Mouse (Mus musculus): Measurements from ENCODE around the gene Pgrmc2.

DNA sequence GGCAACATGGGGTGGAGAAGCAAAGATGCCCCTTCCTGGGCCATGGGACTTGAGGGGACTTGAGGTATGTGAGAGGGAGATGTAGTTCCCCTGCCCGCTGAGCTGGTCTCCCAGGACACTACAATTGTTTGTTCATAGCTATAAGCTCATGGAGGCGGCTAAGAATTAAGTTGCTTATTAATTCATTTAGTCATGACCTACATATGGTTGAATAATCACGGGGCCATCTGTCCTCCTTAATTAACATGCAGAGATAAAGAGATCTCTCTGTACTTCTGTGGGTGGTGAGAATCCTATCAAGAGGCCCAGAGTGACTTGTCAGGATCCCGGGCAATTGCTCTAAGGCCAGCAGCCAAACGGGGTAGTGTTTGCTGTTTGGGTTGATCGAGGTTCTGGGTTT lies 35.0 kb downstream of the Pgrmc2 start:
- TF ChIP-seq CTCF (conservative IDR thresholded peaks at IDR 0.05 in 1 of 2, IDR thresholded peaks at IDR 0.05 in 1 of 2; ENCODE audit: low read depth in 2 of 2, low read length in 2 of 2): no peak
- no peak for TF ChIP-seq PAX5 (IDR thresholded peaks at IDR 0.05; ENCODE audit: low read length)
- TF ChIP-seq E2F4 (IDR thresholded peaks at IDR 0.05; ENCODE audit: insufficient replicate concordance, low read depth, low read length): no peak
- TF ChIP-seq POLR2A (IDR thresholded peaks at IDR 0.05; ENCODE audit: low read depth, low read length): no peak
- TF ChIP-seq MAX (IDR thresholded peaks at IDR 0.05; ENCODE audit: low read length): no peak
- TF ChIP-seq BHLHE40 (IDR thresholded peaks at IDR 0.05; ENCODE audit: low read depth, low read length): no peak
- TF ChIP-seq USF2 (conservative IDR thresholded peaks at IDR 0.05; ENCODE audit: low read depth, low read length): no peak
- TF ChIP-seq CHD2 (IDR thresholded peaks at IDR 0.05; ENCODE audit: low read length): no peak
- no peak for TF ChIP-seq CHD1 (IDR thresholded peaks at IDR 0.05; ENCODE audit: low read depth, low read length)
- no peak for TF ChIP-seq GABPA (IDR thresholded peaks at IDR 0.05; ENCODE audit: insufficient replicate concordance, low read depth, low read length)
- no peak for TF ChIP-seq HCFC1 (IDR thresholded peaks at IDR 0.05; ENCODE audit: low read depth, low read length)
- no peak for TF ChIP-seq EP300 (IDR thresholded peaks at IDR 0.05; ENCODE audit: low read length)
- TF ChIP-seq ELF1 (IDR thresholded peaks at IDR 0.05; ENCODE audit: low read depth, low read length): no peak
- TF ChIP-seq TCF12 (IDR thresholded peaks at IDR 0.05; ENCODE audit: low read depth, low read length): no peak
